Mouse (Mus musculus) adrenal gland, postnatal 25 days (tissue): ENCODE results near the gene Kdm6b. TPM values are rescaled to one million over a fixed set of nuclear protein-coding genes. Genes with fewer than 3 reads are reported as not detected.
"Not testable (repeated sequence)": the region's sequence is repeated elsewhere in the genome, so short reads cannot be mapped to it uniquely, and the experiment has no call there.

Experiments
- DNase-seq: peaks from one replicate; pipeline ENCODE4 v3.0.0; 2021; ENCODE audit warnings: mixed read lengths
- total RNA-seq: library from RNA; stranded (reverse); gene quantifications from 2 replicates; pipeline ENCODE4 v1.2.3, GENCODE M21; 2021

The Kdm6b gene
- total RNA-seq, 1 experiment from 2014 or later: 45.1 TPM

- no peak for DNase-seq
Observed at GRCm38 (mm10) chr11:69406282-69406681, 7.2 kb downstream of the Kdm6b start.

- no peak for DNase-seq
Observed at GRCm38 (mm10) chr11:69405397-69406200, 7.9 kb downstream of the Kdm6b start.

GRCm38 (mm10) chr11:69404595-69405396, 8.7 kb downstream of the Kdm6b start:
- DNase-seq: no peak

GRCm38 (mm10) chr11:69403691-69404594, 9.5 kb downstream of the Kdm6b start:
- no peak for DNase-seq

- no peak for DNase-seq
Observed at GRCm38 (mm10) chr11:69401987-69402386, 11.5 kb downstream of the Kdm6b start.

- DNase-seq: peak; percentile 78
Observed at GRCm38 (mm10) chr11:69401210-69401637, 12.3 kb downstream of the Kdm6b start.

GRCm38 (mm10) chr11:69400083-69400850, 13.2 kb downstream of the Kdm6b start:
- no peak for DNase-seq

GRCm38 (mm10) chr11:69399201-69400082, 14.0 kb downstream of the Kdm6b start:
- peak; percentile 35 for DNase-seq

- no peak for DNase-seq
Observed at GRCm38 (mm10) chr11:69398486-69399200, 14.8 kb downstream of the Kdm6b start.

GRCm38 (mm10) chr11:69398059-69398458, 15.4 kb downstream of the Kdm6b start, which contains the start of gene Tmem88:
Tmem88 (minus strand) TSS chr11:69398234.
- peak; percentile 58 for DNase-seq

- peak; percentile 28 for DNase-seq
Observed at GRCm38 (mm10) chr11:69397581-69398057, 15.9 kb downstream of the Kdm6b start.

GRCm38 (mm10) chr11:69396772-69397171, 16.7 kb downstream of the Kdm6b start:
- DNase-seq: peak; percentile 50

- peak; percentile 89 for DNase-seq
Observed at GRCm38 (mm10) chr11:69395634-69396373, 17.7 kb downstream of the Kdm6b start.

- DNase-seq: peak; percentile 87
Observed at GRCm38 (mm10) chr11:69395235-69395633, 18.2 kb downstream of the Kdm6b start, which contains the start of the genes Naa38 and Cyb5d1. Naa38 (plus strand) TSS chr11:69395487. Cyb5d1 (minus strand) TSS chr11:69395631.

GRCm38 (mm10) chr11:69394591-69395167, 18.8 kb downstream of the Kdm6b start:
- not testable (repeated sequence) for DNase-seq

- DNase-seq: no peak
Observed at GRCm38 (mm10) chr11:69390400-69391034, 23.0 kb downstream of the Kdm6b start.
